Mouse (Mus musculus): Measurements from ENCODE around the gene Rhoj. TPM values are rescaled to one million over a fixed set of nuclear protein-coding genes. Genes with fewer than 3 reads are reported as not detected.

Rhoj gene
- total RNA-seq, 2 experiments from 2014 or later = 28.3 to 37.8 TPM

Other genes with a start within 250 kb of the Rhoj start
- not detected for gene Kcnh5, start 131.0 kb upstream of the Rhoj start, total RNA-seq (2021)
- gene Gphb5, start 108.5 kb downstream of the Rhoj start, total RNA-seq (2021) = not detected